Mouse (Mus musculus) liver (tissue): ENCODE data around the gene AC131692.1.

Source experiments
- DNase-seq: peaks from one replicate; pipeline ENCODE4 v3.0.0-alpha.2; 2020; ENCODE audit warnings: mixed read lengths

Gene AC131692.1

DNA sequence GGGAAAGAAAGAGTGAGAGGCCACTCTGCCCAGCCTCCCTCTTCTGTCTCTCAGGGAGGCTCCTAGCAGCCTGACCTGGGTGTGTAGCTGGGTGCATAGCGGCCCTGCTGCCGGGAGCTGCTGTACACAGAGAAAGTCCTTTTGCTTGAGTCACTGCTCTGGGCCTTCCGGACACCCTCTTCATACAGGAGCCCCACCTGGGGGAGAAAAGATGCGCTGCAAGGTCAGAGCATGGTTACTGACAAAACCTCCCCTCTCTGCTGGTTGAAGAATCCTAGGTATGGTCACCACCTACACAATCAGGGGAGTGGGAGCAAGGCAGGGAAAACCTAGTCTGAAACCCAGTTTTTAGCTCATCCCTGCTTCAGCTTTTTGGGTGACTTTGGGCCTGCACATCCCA, 25.3 kb upstream of the AC131692.1 start:
- no peak for DNase-seq

DNA sequence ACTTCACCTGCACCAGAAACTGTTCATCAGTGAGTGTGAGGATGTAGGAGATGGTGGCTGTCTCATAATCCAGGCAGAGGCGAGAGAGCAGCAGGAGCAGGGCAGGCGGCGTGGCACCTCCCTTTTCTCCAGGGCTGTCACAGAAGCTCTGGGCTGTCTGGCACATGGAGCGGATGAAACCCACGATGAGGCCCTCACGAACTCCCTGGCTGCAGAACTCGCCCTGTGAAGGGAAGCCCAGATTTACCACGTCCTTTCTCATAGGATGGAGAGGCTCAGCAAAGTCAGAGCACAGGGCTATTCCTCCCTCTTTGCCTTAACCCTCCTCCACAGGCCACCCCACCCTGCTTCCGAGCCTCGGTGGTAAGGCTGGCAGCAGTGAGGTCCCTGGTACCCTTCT, 24.4 kb upstream of the AC131692.1 start:
- DNase-seq, result no peak

DNA sequence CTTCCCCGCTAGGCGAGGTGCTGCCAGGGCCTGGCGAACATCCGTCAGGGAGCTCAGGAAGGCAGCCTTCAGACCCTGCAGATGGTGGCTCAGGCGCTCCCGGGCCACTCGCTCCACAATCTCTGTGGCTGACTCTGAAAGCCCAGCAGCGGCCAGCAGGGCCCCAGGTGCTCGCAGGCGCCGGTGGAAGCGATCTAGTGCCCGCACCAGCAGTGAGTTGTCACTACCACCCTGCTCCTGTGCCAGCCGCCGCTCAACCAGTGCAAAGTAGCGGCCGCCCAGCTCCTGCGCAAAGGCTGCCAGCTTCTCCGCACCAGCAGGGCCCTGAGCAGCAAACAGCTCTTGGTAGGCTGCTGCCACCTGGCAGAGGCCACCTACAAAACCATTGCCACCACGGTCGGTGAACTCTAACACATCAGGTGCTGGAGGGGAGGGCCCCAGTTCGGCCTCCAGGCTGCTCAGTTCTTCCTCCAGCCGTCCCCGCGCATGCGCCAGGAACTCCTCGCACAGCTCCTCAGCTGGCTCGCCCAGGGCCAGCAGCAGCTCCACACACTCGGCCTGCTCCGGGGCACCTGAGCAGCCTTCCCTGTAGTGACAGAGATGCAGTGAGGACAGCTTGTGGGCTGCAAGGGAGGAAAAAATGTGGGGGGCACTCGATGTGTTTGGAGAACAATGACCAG, 23.5 kb upstream of the AC131692.1 start:
- DNase-seq, result no peak

DNA sequence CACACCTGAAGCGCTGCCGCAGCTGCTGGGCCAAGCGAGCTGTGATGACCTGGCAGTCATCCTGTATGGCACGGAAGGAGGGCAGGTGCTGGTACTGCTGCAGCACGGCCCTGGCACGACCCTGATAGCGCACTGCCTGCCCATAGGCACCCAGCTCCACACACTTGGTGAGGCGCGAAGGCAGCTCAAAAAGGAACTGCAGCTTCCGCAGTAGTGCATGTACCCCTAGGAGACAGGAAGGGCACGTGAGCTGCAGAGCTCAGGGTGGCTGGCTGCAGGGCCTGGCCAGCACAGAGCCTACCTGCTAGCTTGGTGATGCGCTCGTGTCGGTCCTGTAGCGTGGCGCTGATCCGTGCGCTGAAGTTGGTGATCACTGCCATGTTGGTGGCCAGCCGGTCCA, 23.0 kb upstream of the AC131692.1 start:
- DNase-seq, result no peak

DNA sequence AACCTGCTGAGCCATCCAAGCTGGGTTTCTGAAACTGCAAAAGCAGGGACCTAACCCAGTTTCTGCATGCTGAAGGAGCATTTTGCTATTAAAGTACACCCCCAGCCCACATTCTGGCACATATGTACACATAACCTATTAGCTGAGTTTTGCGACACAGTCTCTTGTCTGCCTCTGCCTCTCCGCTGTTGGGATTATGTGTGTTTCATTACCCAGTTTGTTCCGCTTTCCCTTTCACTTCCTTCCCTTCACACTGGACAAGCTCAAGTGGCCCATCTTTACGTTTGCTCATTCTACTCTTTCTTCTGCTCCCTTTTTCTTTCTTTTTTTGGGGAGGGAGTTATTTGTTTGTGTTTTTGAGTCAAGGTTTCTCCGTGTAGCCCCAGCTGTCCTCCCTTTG, 20.3 kb upstream of the AC131692.1 start:
- no peak for DNase-seq

DNA sequence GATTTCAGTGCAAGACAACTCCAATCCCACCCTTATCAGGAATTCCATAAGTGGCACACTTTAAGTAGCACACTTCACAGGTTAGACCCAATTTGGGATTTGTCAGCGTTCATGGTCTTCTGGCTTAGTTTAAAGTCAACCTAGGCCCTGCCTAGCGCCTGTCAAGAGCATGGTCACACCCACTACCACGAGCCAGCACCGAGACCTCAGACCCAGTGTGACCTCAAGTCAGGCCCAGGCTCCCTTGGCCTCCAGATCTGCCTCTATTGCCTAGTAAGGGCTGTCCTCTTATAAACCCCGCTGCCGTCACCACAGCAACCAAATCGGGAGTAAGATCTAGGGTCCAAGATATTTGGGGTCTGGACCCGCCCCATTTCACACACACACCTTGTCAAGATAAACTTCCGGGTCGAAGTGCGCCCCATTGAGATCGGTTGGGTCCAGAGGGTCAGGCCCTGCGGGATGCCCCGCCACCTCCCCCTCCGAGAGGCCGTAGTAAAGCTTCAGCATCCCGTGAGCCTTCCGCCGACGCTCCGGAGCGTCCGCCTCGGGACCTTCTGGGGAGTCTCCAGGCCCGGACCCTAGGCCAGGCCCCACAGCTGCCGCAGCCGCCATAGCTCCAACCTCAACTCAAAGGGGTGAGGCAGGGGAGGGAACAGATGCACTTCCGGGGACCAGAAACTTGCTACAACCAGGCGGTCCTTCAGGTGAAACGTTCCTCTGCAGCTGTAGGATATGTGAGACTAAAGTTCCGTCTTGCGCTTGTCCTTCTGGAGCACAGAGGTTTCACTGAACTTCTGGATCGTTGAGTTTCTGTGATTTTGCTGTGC, 17.4 kb upstream of the AC131692.1 start, which contains the start of gene Vps51:
Vps51 (minus strand) TSS at position 668 of the 830 bp plus-strand sequence.
- peak; percentile 80 for DNase-seq

DNA sequence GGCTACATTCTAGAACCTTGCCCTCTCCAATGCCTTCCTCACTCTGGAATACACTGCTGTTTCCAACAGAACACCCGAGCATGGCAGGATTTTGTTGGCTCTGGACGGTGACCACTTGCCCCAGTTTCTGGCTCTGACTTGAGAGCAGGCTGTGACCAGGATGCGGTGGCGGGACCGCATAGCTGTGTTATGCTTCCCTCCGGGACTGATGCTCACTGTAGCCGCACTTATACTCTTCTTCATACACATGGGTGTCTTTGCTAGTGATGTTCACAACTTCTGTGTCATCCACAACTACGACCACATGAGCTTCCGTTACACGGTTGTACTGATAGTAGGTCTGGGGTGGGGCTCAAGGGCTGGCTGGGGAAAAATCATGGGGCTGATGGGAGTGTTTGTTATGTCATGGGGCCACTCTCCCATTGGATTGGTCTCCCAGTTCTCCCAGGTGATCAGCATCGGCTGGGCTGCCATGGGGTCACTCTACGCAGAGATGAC, 14.2 kb upstream of the AC131692.1 start, which contains the start of gene Tmem262:
Tmem262 (plus strand) TSS at position 51 of the 498 bp plus-strand sequence.
- no peak for DNase-seq

DNA sequence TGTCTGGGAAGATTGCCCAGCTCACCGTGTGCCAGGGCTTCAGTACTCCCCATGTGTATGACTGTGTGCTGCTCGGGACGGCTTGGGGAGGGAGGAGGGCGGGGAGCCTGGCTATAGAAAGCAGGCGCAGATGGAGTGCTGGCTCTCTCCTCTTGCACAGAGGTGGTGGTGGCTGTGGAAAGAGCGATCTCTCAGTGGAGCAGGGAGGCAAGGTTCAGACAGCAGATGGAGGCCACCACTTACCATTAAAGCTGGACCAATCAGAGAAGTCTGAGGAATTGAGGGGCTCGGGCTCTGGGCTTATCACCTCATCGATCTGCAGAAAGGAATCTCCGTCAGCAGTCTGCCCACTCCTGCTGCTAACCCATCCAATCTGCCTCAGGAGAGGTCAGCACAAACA, 12.1 kb upstream of the AC131692.1 start, which contains the start of gene Gm28374:
Gm28374 (minus strand) TSS at position 101 of the 400 bp plus-strand sequence.
- DNase-seq, result no peak

DNA sequence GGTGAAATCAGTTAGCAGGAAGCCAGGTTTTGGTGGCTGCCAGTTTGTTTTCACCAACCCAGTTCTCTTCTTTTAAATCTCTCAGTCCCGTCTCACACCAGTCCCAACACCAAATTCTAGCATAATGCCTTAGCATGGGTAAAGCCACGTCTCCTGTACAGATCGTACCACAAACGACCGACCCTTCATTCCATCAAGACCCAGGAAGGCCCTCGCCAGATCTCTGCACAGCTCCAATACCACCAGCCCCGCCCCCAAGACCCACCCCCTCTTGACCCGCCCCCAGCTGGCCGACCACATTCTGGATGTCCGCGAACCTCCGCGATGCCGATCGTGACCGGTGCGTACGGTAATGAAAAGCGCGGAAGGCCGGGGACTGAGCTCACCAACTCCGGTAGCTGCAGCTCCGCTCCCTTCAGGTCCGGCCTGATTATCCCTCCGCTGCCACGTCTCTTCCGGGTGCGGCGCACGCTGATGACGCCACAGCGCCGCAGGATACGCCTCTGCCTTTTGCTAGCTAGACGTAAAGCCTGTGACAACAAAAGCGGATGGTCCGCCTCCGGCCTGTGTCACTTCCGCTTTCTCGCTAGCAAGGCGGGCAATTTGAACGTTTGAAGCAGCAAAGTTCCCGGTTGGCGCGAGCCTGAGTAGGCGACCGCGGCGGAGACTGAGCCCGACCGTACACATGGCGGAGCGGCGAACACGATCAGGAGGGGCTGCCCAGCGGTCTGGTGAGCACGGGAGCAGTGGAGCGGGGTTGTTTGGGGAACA, 9.6 kb upstream of the AC131692.1 start, which contains the start of the genes Zfpl1 and Cdca5:
Zfpl1 (minus strand) TSS at position 479 of the 771 bp plus-strand sequence.
Cdca5 (plus strand) TSS at position 506 of the 771 bp plus-strand sequence.
- DNase-seq, result peak; percentile 96

DNA sequence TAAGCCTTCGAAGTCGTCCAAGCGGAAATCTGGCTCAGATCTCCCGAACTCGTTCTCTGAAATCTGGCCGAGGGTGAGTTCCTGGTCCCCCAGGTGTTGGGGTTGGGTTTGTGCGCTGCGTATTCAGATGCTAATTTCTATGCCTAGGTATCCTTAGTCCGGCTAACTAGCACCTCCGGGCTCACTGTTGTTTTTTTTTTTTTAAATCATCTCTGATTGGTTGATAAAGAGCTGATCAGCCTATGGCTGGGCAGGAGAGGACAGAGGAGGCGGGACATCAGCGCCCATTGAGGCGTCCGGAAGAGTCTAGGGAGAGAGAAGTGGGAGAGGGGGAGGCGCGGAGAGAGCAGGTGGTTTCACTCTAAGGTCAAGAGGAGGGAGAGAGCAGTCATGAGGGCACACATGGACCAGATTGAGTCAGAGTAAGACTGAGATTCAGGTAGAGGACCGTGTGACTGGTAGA, 8.8 kb upstream of the AC131692.1 start:
- DNase-seq, result peak; percentile 85

DNA sequence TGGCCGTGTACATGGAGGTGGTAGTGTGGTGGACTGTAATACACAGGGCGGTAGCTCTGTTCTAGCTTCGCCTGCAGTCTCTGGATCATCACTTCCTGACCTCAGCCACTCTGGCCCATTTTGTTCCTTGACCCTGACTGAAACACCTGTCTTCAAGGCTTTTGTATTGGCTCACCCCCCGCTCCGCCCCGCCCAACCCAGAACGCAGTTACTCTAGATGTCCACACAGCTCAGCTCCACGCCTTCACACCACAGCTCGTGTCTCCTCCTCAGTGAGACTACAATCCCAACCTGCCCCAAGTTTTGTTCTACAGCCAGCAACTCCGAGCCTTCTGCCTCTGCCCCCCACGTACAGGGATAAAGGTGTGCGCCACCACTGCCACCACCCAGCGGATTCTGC, 5.4 kb upstream of the AC131692.1 start:
- no peak for DNase-seq

DNA sequence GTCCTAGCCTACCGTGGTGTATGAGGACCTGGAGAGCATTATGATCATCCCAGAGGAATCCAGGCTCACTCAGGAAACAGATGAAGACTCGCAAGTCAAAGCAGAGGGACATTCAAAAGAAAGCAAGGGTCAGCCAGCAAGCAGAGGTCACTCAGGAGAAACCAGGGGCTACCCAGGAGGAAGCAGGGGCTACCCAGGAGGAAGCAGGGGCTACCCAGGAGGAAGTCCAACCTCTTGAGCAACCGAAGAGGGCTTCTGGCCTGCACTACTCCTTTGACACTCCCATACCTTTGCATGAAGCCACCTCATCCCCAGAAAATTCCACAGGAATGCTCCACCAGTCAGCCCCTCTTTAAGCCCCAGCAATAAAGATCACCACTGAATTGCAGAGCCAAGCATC, 3.6 kb downstream of the AC131692.1 start:
- no peak for DNase-seq

DNA sequence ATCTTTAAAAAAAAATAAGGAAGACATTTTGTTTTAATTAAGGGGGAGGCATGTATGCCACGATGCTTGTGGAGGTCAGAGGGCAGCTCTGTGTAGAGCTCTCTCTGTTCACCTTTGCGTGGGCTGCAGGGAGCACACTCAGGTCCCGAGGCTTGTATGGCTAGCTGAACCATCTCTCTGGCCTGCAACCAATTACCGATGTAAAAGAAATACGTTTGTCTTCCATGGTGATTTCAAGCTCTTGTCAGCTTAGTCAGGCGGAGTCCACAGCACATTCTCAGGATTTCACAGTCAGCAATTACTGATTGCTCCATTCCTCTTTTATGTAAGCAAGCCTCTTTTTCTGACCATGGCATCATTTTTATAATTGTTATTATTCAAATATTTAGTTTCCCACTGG, 7.0 kb downstream of the AC131692.1 start:
- no peak for DNase-seq

DNA sequence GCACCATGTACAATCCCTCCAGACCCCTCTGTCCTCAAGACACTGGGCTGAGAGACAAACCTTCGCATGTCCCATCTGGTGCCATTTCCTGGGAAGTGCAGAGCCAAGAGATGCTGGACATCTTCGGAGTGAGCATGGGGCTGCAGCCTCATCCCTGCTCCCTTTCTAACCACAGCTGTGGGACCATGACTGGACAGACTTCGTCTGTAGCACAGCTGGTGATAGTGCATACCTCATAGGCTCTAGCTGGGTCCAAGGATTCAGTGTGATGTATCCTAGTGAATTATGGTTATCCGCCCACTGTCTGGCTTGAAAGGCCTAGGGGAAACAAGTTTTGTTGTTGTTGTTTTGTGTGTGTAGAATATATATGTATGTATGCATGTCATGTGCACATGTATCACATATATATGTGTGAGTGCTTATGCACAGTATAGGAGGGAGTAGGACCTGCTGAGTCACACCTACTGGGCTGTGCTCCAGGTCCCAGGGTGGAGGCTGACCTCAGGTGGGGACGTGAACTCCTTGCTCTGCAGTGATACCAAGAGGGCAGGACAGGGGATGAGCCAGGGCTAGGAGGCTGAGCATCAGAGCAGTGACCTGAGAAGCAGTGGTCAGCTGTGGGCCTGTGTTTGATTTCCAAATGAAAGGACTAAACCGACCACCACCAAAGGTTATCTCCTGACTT, 8.1 kb downstream of the AC131692.1 start:
- DNase-seq, result peak; percentile 63

DNA sequence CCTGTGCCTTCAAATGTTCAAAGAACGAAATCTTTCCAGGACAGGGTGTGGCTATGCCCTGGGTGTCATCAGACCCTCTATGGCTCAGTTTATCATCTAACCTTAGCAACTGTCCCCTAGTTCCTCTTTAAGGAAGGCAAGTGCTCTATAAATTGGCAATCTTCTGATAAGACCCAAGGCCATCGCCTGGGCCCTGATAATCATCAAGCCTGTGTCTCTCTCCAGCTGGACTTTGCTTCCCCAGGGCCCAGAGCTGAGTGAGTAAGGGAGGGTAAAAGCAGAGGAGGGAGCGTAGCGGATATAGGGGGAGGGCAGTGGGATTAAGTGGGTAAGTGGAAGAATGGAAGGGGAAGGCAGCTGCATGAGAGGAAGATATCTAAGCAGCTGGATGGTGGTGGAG, 10.3 kb downstream of the AC131692.1 start:
- no peak for DNase-seq

DNA sequence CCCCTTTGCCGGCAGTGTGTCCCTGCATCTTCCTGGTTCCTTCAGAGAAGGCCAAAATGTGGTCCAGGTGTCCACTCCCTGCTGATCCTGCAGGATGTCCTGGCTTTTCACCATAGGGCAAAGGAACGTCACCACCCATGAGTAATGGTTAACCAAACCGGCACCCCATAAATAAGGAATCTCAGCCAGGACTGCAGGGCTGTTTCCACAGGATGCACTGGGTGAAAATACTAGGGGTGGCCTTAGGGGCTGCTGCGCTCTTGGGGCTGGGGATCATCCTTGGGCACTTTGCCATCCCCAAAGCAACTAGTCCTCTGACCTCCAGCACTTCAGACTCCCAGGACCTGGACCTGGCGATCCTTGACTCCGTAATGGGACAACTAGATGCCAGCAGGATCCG, 11.4 kb downstream of the AC131692.1 start, which contains the start of gene Naaladl1:
Naaladl1 (plus strand) TSS at position 197 of the 400 bp plus-strand sequence.
- no peak for DNase-seq

DNA sequence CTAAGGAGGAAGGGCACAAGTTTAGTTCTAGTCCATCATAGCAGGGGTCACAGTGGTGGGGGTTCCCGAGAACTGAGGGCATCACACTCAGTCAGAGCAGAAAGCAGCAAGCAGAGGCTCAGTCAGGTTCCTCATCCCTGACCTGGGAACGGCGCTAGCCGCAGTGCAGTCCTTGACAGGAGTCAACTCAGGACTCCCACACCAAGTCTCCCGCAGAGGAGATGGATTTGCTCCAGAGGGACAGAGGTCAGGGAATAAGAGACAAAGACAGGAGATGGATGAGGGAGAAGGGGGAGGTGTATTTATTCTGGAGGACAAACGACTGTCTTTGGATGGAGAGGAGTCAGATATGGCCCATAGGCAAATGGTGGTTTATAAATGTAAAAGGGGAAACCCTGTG, 18.9 kb downstream of the AC131692.1 start:
- no peak for DNase-seq

DNA sequence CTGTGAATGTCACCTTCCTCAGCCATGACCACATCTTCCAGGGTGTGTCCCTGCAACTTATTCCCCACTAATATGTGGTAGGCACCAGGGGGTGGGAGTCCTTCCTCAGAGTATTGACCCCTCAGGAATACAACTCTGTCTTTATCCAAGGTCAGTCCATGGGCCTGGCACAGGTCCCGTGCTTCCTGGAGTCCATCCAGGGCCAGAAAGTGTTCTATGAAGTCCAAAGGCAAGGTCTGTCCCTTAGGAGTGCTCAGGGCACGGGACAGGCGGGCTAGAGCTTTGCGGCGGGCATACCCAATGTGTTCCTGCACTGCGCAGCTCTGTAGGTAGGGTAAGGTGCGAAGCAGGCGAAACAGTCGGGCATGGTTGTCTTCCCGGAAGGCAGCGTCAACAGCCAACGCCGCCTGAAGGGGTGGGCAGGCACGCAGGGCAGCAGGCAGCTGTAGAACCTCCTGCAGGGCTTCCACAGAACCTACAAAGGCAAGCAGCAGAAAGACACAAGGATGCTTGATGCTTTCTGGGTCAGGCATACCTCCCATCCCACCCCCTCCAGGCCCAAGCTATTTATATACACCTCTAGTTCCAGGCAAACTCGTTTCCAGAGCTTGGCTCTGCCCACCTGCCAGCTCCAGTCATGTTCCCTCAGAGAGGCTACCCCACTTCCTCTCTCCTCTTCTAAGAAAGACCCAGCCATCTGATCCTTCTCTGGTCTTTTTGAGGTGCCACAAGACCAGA, 22.1 kb downstream of the AC131692.1 start:
- DNase-seq, result no peak

DNA sequence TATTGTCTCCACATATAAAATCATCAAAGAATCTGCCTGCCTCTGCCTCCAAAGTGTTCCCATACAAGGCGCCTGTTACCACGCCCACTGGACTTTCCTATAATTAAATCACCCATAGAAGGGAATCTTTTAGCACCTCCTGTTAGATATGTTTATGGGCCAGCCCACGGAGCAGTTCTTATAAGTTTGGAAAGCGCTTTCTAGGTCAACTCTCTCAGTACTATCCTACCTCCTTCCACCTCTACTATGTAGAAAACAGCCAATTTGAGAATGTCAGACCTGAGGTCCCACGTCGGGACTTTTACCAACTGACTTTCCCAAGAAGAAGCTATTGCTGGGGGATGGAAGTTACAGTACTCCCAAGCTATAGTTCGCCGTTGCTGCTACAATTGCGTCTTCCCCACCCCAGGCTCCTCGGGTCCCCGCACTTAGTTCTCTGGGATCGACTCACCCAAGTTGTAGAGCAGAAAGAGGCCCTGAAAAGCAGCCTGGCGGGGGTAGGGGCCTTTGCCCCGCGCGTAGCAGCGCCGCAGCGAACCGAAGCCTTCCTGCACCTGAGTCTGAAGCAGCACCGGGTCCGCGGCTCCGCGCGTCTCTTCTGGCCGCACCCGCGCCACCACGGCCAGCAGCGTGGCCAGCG, 23.2 kb downstream of the AC131692.1 start:
- DNase-seq, result no peak

DNA sequence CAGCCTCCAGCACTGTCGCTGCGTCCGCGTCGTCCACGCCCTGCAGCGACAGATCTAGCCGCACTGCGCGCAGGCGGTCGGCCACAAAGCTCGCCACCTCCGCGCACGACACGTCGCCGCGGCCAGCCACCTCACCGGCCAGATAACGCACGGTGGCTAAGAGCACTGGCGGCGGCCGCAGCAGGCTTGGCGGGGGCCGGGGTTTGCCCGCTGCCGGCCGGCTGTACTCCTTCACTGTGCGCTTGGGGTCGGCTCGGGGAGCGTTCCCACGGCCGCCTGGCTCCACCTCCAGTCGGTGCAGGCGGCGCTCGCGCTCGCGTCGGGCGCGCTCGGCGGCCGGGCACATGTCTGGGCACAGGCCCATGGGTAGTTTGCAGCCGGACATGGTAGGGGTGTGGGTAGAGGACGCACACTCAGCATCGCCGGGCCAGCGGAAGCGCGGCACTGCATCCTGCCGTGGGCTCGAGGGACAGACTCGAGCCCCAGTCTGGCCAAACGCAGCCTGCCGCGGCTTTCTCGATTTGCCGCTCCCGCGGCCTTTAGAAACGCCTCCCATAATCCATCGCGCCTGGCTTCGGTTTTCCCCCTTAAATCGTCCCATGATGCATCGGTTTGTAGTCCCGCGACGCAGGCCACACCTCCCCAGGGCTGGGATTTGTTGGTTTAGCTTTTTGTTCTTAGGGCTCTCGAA, 23.9 kb downstream of the AC131692.1 start, which contains the start of gene Sac3d1:
Sac3d1 (minus strand) TSS at position 665 of the 691 bp plus-strand sequence.
- DNase-seq, result peak; percentile 90
